Mouse (Mus musculus) kidney, postnatal 0 days (tissue): ENCODE data around the gene Fem1b. TPM values are rescaled to one million over a fixed set of nuclear protein-coding genes. Genes with fewer than 3 reads are reported as not detected.

Source experiments
- ATAC-seq: fragments of 200-750 bp; cut with Nextera tagmentation; replicated peaks from 2 replicates; pipeline ENCODE4 v1.8.0; 2017; ENCODE audit warnings: low read depth, moderate number of reproducible peaks, moderate TSS enrichment, moderate library complexity; ENCODE audit not compliant: low FRiP score
- DNase-seq: peaks from one replicate; pipeline ENCODE4 v3.0.0-alpha.2; 2016; ENCODE audit warnings: low spot score
- H3K27ac ChIP-seq: fragments of 300-500 bp; sonication (generic); 2 replicates; pipeline ENCODE4 v1.5.1; 2014; ENCODE audit warnings: mild to moderate bottlenecking
- H3K27me3 ChIP-seq: fragments of 300-500 bp; sonication (generic); 2 replicates; pipeline ENCODE4 v1.6.1; 2014; ENCODE audit warnings: low read length, mixed read lengths; ENCODE audit not compliant: insufficient read depth
- H3K36me3 ChIP-seq: fragments of 300-500 bp; sonication (generic); 2 replicates; pipeline ENCODE4 v1.6.1; 2014; ENCODE audit warnings: low read length, mixed read lengths; ENCODE audit not compliant: insufficient read depth
- H3K4me1 ChIP-seq: fragments of 300-500 bp; sonication (generic); replicated peaks from 2 replicates; pipeline ENCODE4 v1.6.1; 2014; ENCODE audit warnings: antibody characterized with exemption, low read length, mixed read lengths; ENCODE audit not compliant: insufficient read depth
- H3K4me2 ChIP-seq: fragments of 300-500 bp; sonication (generic); 2 replicates; pipeline ENCODE4 v1.6.1; 2014; ENCODE audit warnings: mild to moderate bottlenecking, low read length, moderate library complexity, mixed read lengths
- H3K4me3 ChIP-seq: fragments of 300-500 bp; sonication (generic); replicated peaks from 2 replicates; pipeline ENCODE4 v1.5.1; 2014; ENCODE audit warnings: low read depth, low read length
- H3K9ac ChIP-seq: fragments of 300-500 bp; sonication (generic); 2 replicates; pipeline ENCODE4 v1.6.1; 2014; ENCODE audit warnings: low read depth, low read length
- H3K9me3 ChIP-seq: fragments of 300-500 bp; sonication (generic); replicated peaks from 2 replicates; pipeline ENCODE4 v1.6.1; 2016; ENCODE audit warnings: low read length, inconsistent platforms, mixed read lengths
- CTCF ChIP-seq: IDR thresholded peaks from 2 replicates; pipeline ENCODE4 v1.5.1; 2016; ENCODE audit warnings: antibody characterized with exemption, low read depth, mild to moderate bottlenecking, moderate library complexity
- WGBS: fragments of 180-500 bp; shearing (Covaris S2); extraction: QIAGEN DNeasy Blood & Tissue Kit; methylation state at CpG from one replicate; pipeline ENCODE4 v1.1.7; 2014; 5-methylcytosine and 5-hydroxymethylcytosine counted together
- polyA plus RNA-seq: library from polyadenylated mRNA; unstranded; fragments of >200 nt; fragmentation: Nextera tagmentation; extraction: Ambion mirVana; gene quantifications from 2 replicates; pipeline ENCODE4 v1.2.1, GENCODE M21; 2015

Fem1b gene
- polyA plus RNA-seq, 1 experiment from 2014 or later, result 15.1 TPM

GRCm38 (mm10) chr9:62854483-62854882 lies 42.7 kb upstream of the Fem1b start:
- Histone ChIP-seq H3K27me3 (no peaks in the 10 kb centered on the region), H3K4me3 (no peak overlapping the region), H3K4me1 (peaks cover 30% of the 10 kb centered on the region), H3K4me2 (no peak overlapping the region), H3K27ac (no peak overlapping the region), H3K36me3 (0 out of 2 replicates have a peak, but pooled peaks cover 7% of the 10 kb centered on the region), H3K9me3 (no peaks in the 10 kb centered on the region), H3K9ac (no peak overlapping the region)
- DNase-seq (peak; percentile 20), ATAC-seq (no peak)
- WGBS, result 22% methylated on average over 4 of the region's 4 CpGs
- TF ChIP-seq CTCF, result no peak

GRCm38 (mm10) chr9:62851571-62851970 lies 39.8 kb upstream of the Fem1b start:
- no peak for ATAC-seq
- Histone ChIP-seq H3K4me2 (no peak overlapping the region), H3K4me1 (peaks cover 8% of the 10 kb centered on the region), H3K9ac (no peak overlapping the region), H3K4me3 (no peak overlapping the region), H3K36me3 (0 out of 2 replicates have a peak, but pooled peaks cover 11% of the 10 kb centered on the region), H3K27ac (no peak overlapping the region), H3K27me3 (no peaks in the 10 kb centered on the region), H3K9me3 (no peaks in the 10 kb centered on the region)
- WGBS, result 76% methylated on average over 2 of the region's 2 CpGs
- no peak for DNase-seq
- no peak for TF ChIP-seq CTCF

GRCm38 (mm10) chr9:62848641-62849040 lies 36.9 kb upstream of the Fem1b start:
- H3K36me3 ChIP-seq, result 0 out of 2 replicates have a peak, but pooled peaks cover 14% of the 10 kb centered on the region
- no peak overlapping the region for H3K4me2 ChIP-seq
- no peak for TF ChIP-seq CTCF
- H3K9ac ChIP-seq, result no peak overlapping the region
- no peak overlapping the region for H3K27ac ChIP-seq
- no peaks in the 10 kb centered on the region; the same call in 1 of the 2 replicates for H3K4me1 ChIP-seq
- ATAC-seq (no peak), DNase-seq (no peak)
- H3K27me3 ChIP-seq, result no peaks in the 10 kb centered on the region
- no peak overlapping the region for H3K4me3 ChIP-seq
- 89% methylated on average over 3 of the region's 3 CpGs for WGBS
- H3K9me3 ChIP-seq, result no peaks in the 10 kb centered on the region

- no peak overlapping the region for H3K27ac ChIP-seq
- ATAC-seq (peak; percentile 75), DNase-seq (peak; percentile 95)
- 0 out of 2 replicates have a peak, but pooled peaks cover 14% of the 10 kb centered on the region for H3K36me3 ChIP-seq
- no peak overlapping the region for H3K4me3 ChIP-seq
- no peaks in the 10 kb centered on the region for H3K9me3 ChIP-seq
- H3K4me2 ChIP-seq, result no peak overlapping the region
- no peak overlapping the region for H3K9ac ChIP-seq
- H3K4me1 ChIP-seq, result no peaks in the 10 kb centered on the region; the same call in 1 of the 2 replicates
- TF ChIP-seq CTCF, result peak; percentile 100
- 0% methylated on average over 3 of the region's 3 CpGs for WGBS
- no peaks in the 10 kb centered on the region for H3K27me3 ChIP-seq
These were observed 36.0 kb upstream of the Fem1b start for GRCm38 (mm10) chr9:62847694-62848093.

- Histone ChIP-seq H3K9me3 (no peaks in the 10 kb centered on the region), H3K4me3 (no peak overlapping the region), H3K27me3 (no peaks in the 10 kb centered on the region), H3K9ac (no peak overlapping the region), H3K4me2 (no peak overlapping the region), H3K36me3 (0 out of 2 replicates have a peak, but pooled peaks cover 7% of the 10 kb centered on the region), H3K4me1 (0 out of 2 replicates have a peak, but pooled peaks cover 5% of the 10 kb centered on the region), H3K27ac (no peak overlapping the region)
- ATAC-seq, result no peak
- 89% methylated on average over 5 of the region's 5 CpGs for WGBS
- TF ChIP-seq CTCF, result no peak
- DNase-seq, result no peak
These were observed 32.7 kb upstream of the Fem1b start for GRCm38 (mm10) chr9:62844461-62844860.

GRCm38 (mm10) chr9:62843356-62844024 lies 31.8 kb upstream of the Fem1b start:
- Histone ChIP-seq H3K27ac (no peak overlapping the region), H3K4me2 (no peak overlapping the region), H3K9ac (no peak overlapping the region), H3K4me1 (0 out of 2 replicates have a peak, but pooled peaks cover 9% of the 10 kb centered on the region), H3K4me3 (no peak overlapping the region), H3K27me3 (no peaks in the 10 kb centered on the region), H3K36me3 (0 out of 2 replicates have a peak, but pooled peaks cover 6% of the 10 kb centered on the region), H3K9me3 (no peaks in the 10 kb centered on the region)
- 86% methylated on average over 10 of the region's 10 CpGs for WGBS
- DNase-seq (no peak), ATAC-seq (no peak)
- TF ChIP-seq CTCF, result no peak
